Mouse (Mus musculus) urinary bladder, adult 18-20 months (tissue): ENCODE measurements at regions not wholly inside any gene's neighbourhood (a gene's known extent, or its start where the extent isn't known, plus 50 kb on each side); places are given as distances from the start of the nearest gene placed in this dataset.

Source experiments
- DNase-seq, 2 experiments: peaks; one replicate each; pipeline ENCODE4 v3.0.0; 2022; ENCODE audit warnings: low spot score in 2 of 2, mixed read lengths in 2 of 2

GRCm38 (mm10) chr1:23207843-23208242 is 105.8 kb upstream of the 4933415F23Rik start:
- DNase-seq: no peak

- DNase-seq: no peak
Observed at GRCm38 (mm10) chr1:23207024-23207423, 105.0 kb upstream of the 4933415F23Rik start.

- no peak for DNase-seq
Observed at GRCm38 (mm10) chr1:23202511-23203435, 100.7 kb upstream of the 4933415F23Rik start.

- DNase-seq: no peak
Observed at GRCm38 (mm10) chr1:23200460-23200859, 98.4 kb upstream of the 4933415F23Rik start.

GRCm38 (mm10) chr1:23190316-23191005 is 88.4 kb upstream of the 4933415F23Rik start:
- DNase-seq: no peak

- DNase-seq: no peak
Observed at GRCm38 (mm10) chr1:23189790-23190189, 87.7 kb upstream of the 4933415F23Rik start.

- DNase-seq: no peak
Observed at GRCm38 (mm10) chr1:23188216-23188615, 86.2 kb upstream of the 4933415F23Rik start.

- DNase-seq: no peak
Observed at GRCm38 (mm10) chr1:23187446-23188206, 85.6 kb upstream of the 4933415F23Rik start.

- no peak for DNase-seq
Observed at GRCm38 (mm10) chr1:23184728-23185127, 82.7 kb upstream of the 4933415F23Rik start.

GRCm38 (mm10) chr1:23182541-23182940 is 80.5 kb upstream of the 4933415F23Rik start:
- no peak for DNase-seq

GRCm38 (mm10) chr1:23178335-23178974 is 76.4 kb upstream of the 4933415F23Rik start:
- DNase-seq: no peak

- no peak for DNase-seq
Observed at GRCm38 (mm10) chr1:23174022-23174421, 72.0 kb upstream of the 4933415F23Rik start.

GRCm38 (mm10) chr1:23173054-23173802 is 71.2 kb upstream of the 4933415F23Rik start:
- DNase-seq: no peak

- DNase-seq: no peak
Observed at GRCm38 (mm10) chr1:23171336-23171735, 69.3 kb upstream of the 4933415F23Rik start.

GRCm38 (mm10) chr1:23170711-23171110 is 68.7 kb upstream of the 4933415F23Rik start:
- no peak for DNase-seq

GRCm38 (mm10) chr1:23168504-23168903 is 66.5 kb upstream of the 4933415F23Rik start:
- no peak for DNase-seq

GRCm38 (mm10) chr1:23163371-23163935 is 61.4 kb upstream of the 4933415F23Rik start:
- no peak for DNase-seq

- DNase-seq: no peak
Observed at GRCm38 (mm10) chr1:23162766-23163165, 60.7 kb upstream of the 4933415F23Rik start.
